Mouse (Mus musculus) embryonic facial prominence, embryonic 13.5 days (tissue): Measurements from ENCODE around the gene Fbxo7. TPM values are rescaled to one million over a fixed set of nuclear protein-coding genes. Genes with fewer than 3 reads are reported as not detected.

Experiments
- ATAC-seq: fragments of 200-750 bp; cut with Nextera tagmentation; 2 replicates; pipeline ENCODE4 v1.8.0; 2017; ENCODE audit warnings: low read depth; ENCODE audit not compliant: insufficient number of reproducible peaks, insufficient read depth, low FRiP score, low TSS enrichment
- H3K27ac ChIP-seq: fragments of 300-500 bp; sonication (generic); 2 replicates; pipeline ENCODE4 v1.5.1; 2015; ENCODE audit warnings: moderate library complexity, mild to moderate bottlenecking, inconsistent platforms
- H3K27me3 ChIP-seq: fragments of 300-500 bp; sonication (generic); 2 replicates; pipeline ENCODE4 v1.6.1; 2015; ENCODE audit warnings: mild to moderate bottlenecking, inconsistent platforms
- H3K36me3 ChIP-seq: fragments of 300-500 bp; sonication (generic); 2 replicates; pipeline ENCODE4 v1.6.1; 2015; ENCODE audit warnings: mild to moderate bottlenecking, inconsistent platforms
- H3K4me1 ChIP-seq: fragments of 300-500 bp; sonication (generic); 2 replicates; pipeline ENCODE4 v1.6.1; 2015; ENCODE audit warnings: inconsistent platforms
- H3K4me2 ChIP-seq: fragments of 300-500 bp; sonication (generic); 2 replicates; pipeline ENCODE4 v1.6.1; 2015; ENCODE audit warnings: moderate library complexity, mild to moderate bottlenecking, inconsistent platforms
- H3K4me3 ChIP-seq: fragments of 300-500 bp; sonication (generic); 2 replicates; pipeline ENCODE4 v1.5.1; 2015; ENCODE audit warnings: mild to moderate bottlenecking, inconsistent platforms
- H3K9ac ChIP-seq: fragments of 300-500 bp; sonication (generic); 2 replicates; pipeline ENCODE4 v1.6.1; 2015; ENCODE audit warnings: mild to moderate bottlenecking, inconsistent platforms
- H3K9me3 ChIP-seq: fragments of 300-500 bp; sonication (generic); 2 replicates; pipeline ENCODE4 v1.6.1; 2016; ENCODE audit warnings: inconsistent platforms
- WGBS: fragments of 180-500 bp; shearing (Covaris S2); methylation state at CpG from one replicate; pipeline ENCODE4 v1.1.7; 2015; ENCODE audit warnings: mixed read lengths; 5-methylcytosine and 5-hydroxymethylcytosine counted together
- polyA plus RNA-seq: library from polyadenylated mRNA; unstranded; fragments of >200 nt; fragmentation: Nextera tagmentation; extraction: Ambion mirVana; gene quantifications from 2 replicates; pipeline ENCODE4 v1.2.1, GENCODE M21; 2015

Fbxo7 gene
- polyA plus RNA-seq, 1 experiment from 2014 or later, result 29.2 TPM

- no peak overlapping the region for H3K27ac ChIP-seq
- no peak overlapping the region for H3K4me2 ChIP-seq
- H3K27me3 ChIP-seq, result no peaks in the 10 kb centered on the region
- peak; percentile 34; the same call in 1 of the 2 replicates for ATAC-seq
- peaks cover 12% of the 10 kb centered on the region for H3K4me1 ChIP-seq
- no peak overlapping the region for H3K9ac ChIP-seq
- H3K4me3 ChIP-seq, result no peak overlapping the region
- no peaks in the 10 kb centered on the region for H3K36me3 ChIP-seq
- peaks cover 8% of the 10 kb centered on the region; the same call in 1 of the 2 replicates for H3K9me3 ChIP-seq
- WGBS, result 1% methylated on average over 4 of the region's 4 CpGs
Observed at GRCm38 (mm10) chr10:86064937-86065336, 43.2 kb downstream of the Fbxo7 start.

GRCm38 (mm10) chr10:86065661-86066060 is 43.9 kb downstream of the Fbxo7 start:
- no peak overlapping the region for H3K4me2 ChIP-seq
- peaks cover 12% of the 10 kb centered on the region for H3K4me1 ChIP-seq
- ATAC-seq, result peak; percentile 21; the same call in 1 of the 2 replicates
- peaks cover 8% of the 10 kb centered on the region; the same call in 1 of the 2 replicates for H3K9me3 ChIP-seq
- H3K9ac ChIP-seq, result no peak overlapping the region
- no peak overlapping the region for H3K4me3 ChIP-seq
- 86% methylated on average over 1 of the region's 1 CpGs for WGBS
- no peaks in the 10 kb centered on the region for H3K36me3 ChIP-seq
- H3K27ac ChIP-seq, result no peak overlapping the region
- no peaks in the 10 kb centered on the region for H3K27me3 ChIP-seq

- H3K4me1 ChIP-seq, result peaks cover 12% of the 10 kb centered on the region
- H3K27me3 ChIP-seq, result no peaks in the 10 kb centered on the region
- no peak overlapping the region for H3K4me3 ChIP-seq
- H3K9me3 ChIP-seq, result peaks cover 7% of the 10 kb centered on the region; the same call in 1 of the 2 replicates
- no peak overlapping the region for H3K9ac ChIP-seq
- no peak for ATAC-seq
- H3K36me3 ChIP-seq, result no peaks in the 10 kb centered on the region
- no peak overlapping the region for H3K4me2 ChIP-seq
- 84% methylated on average over 5 of the region's 5 CpGs for WGBS
- H3K27ac ChIP-seq, result no peak overlapping the region
Observed at GRCm38 (mm10) chr10:86066651-86067050, 44.9 kb downstream of the Fbxo7 start.

GRCm38 (mm10) chr10:86067911-86068310 is 46.1 kb downstream of the Fbxo7 start:
- WGBS, result 37% methylated on average over 10 of the region's 10 CpGs
- H3K36me3 ChIP-seq, result no peaks in the 10 kb centered on the region
- no peak overlapping the region for H3K9ac ChIP-seq
- H3K4me3 ChIP-seq, result no peak overlapping the region
- H3K9me3 ChIP-seq, result no peaks in the 10 kb centered on the region
- no peaks in the 10 kb centered on the region for H3K27me3 ChIP-seq
- ATAC-seq, result no peak
- H3K4me1 ChIP-seq, result peaks cover 12% of the 10 kb centered on the region
- no peak overlapping the region for H3K27ac ChIP-seq
- H3K4me2 ChIP-seq, result no peak overlapping the region

GRCm38 (mm10) chr10:86069341-86069740 is 47.6 kb downstream of the Fbxo7 start:
- 26% methylated on average over 3 of the region's 3 CpGs for WGBS
- ATAC-seq, result no peak

GRCm38 (mm10) chr10:86070751-86071150 is 49.0 kb downstream of the Fbxo7 start:
- Histone ChIP-seq H3K4me3 (no peak overlapping the region), H3K27me3 (no peaks in the 10 kb centered on the region), H3K36me3 (no peaks in the 10 kb centered on the region), H3K9ac (no peak overlapping the region), H3K4me1 (peaks cover 8% of the 10 kb centered on the region), H3K27ac (no peak overlapping the region), H3K9me3 (no peaks in the 10 kb centered on the region), H3K4me2 (no peak overlapping the region)
- WGBS, result 79% methylated on average over 3 of the region's 3 CpGs
- ATAC-seq, result no peak

More at GRCm38 (mm10) chr10:86069341-86069740, 47.6 kb downstream of the Fbxo7 start:
- H3K27me3 ChIP-seq, result no peaks in the 10 kb centered on the region
- no peak overlapping the region for H3K9ac ChIP-seq
- H3K4me1 ChIP-seq, result peaks cover 12% of the 10 kb centered on the region
- no peak overlapping the region for H3K27ac ChIP-seq
- no peaks in the 10 kb centered on the region for H3K9me3 ChIP-seq
- no peaks in the 10 kb centered on the region for H3K36me3 ChIP-seq
- no peak overlapping the region for H3K4me2 ChIP-seq
- H3K4me3 ChIP-seq, result no peak overlapping the region

GRCm38 (mm10) chr10:86074134-86074533 is 52.4 kb downstream of the Fbxo7 start:
- H3K36me3 ChIP-seq, result no peaks in the 10 kb centered on the region
- H3K27me3 ChIP-seq, result no peaks in the 10 kb centered on the region
- H3K27ac ChIP-seq, result no peak overlapping the region
- no peak for ATAC-seq
- no peak overlapping the region for H3K9ac ChIP-seq
- H3K4me2 ChIP-seq, result no peak overlapping the region
- H3K4me3 ChIP-seq, result no peak overlapping the region
- no peaks in the 10 kb centered on the region for H3K4me1 ChIP-seq
- H3K9me3 ChIP-seq, result no peaks in the 10 kb centered on the region
- WGBS, result 80% methylated on average over 4 of the region's 4 CpGs

GRCm38 (mm10) chr10:86074971-86075711 is 53.4 kb downstream of the Fbxo7 start:
- H3K4me2 ChIP-seq, result no peak overlapping the region
- no peaks in the 10 kb centered on the region for H3K27me3 ChIP-seq
- no peaks in the 10 kb centered on the region for H3K4me1 ChIP-seq
- no peaks in the 10 kb centered on the region for H3K9me3 ChIP-seq
- 81% methylated on average over 9 of the region's 9 CpGs for WGBS
- no peak overlapping the region for H3K27ac ChIP-seq
- no peak overlapping the region for H3K9ac ChIP-seq
- no peak for ATAC-seq
- no peaks in the 10 kb centered on the region for H3K36me3 ChIP-seq
- no peak overlapping the region for H3K4me3 ChIP-seq

- no peaks in the 10 kb centered on the region for H3K27me3 ChIP-seq
Observed at GRCm38 (mm10) chr10:86077272-86077671, 55.5 kb downstream of the Fbxo7 start.

GRCm38 (mm10) chr10:86078761-86079160 is 57.0 kb downstream of the Fbxo7 start:
- Histone ChIP-seq H3K4me1 (no peaks in the 10 kb centered on the region), H3K27ac (no peak overlapping the region), H3K4me2 (no peak overlapping the region), H3K9ac (no peak overlapping the region), H3K4me3 (no peak overlapping the region), H3K9me3 (no peaks in the 10 kb centered on the region), H3K27me3 (no peaks in the 10 kb centered on the region), H3K36me3 (no peaks in the 10 kb centered on the region)
- 86% methylated on average over 2 of the region's 2 CpGs for WGBS
- no peak for ATAC-seq

More at GRCm38 (mm10) chr10:86077272-86077671, 55.5 kb downstream of the Fbxo7 start:
- Histone ChIP-seq H3K4me1 (no peaks in the 10 kb centered on the region), H3K4me2 (no peak overlapping the region), H3K9ac (no peak overlapping the region), H3K4me3 (no peak overlapping the region), H3K36me3 (no peaks in the 10 kb centered on the region), H3K27ac (no peak overlapping the region), H3K9me3 (no peaks in the 10 kb centered on the region)
- ATAC-seq, result no peak
- 74% methylated on average over 2 of the region's 2 CpGs for WGBS

- H3K36me3 ChIP-seq, result no peaks in the 10 kb centered on the region
- H3K27me3 ChIP-seq, result no peaks in the 10 kb centered on the region
- H3K9me3 ChIP-seq, result no peaks in the 10 kb centered on the region
- WGBS, result 84% methylated on average over 9 of the region's 9 CpGs
- H3K27ac ChIP-seq, result no peak overlapping the region
- H3K4me1 ChIP-seq, result no peaks in the 10 kb centered on the region
- no peak overlapping the region for H3K4me3 ChIP-seq
- no peak overlapping the region for H3K4me2 ChIP-seq
- peak; percentile 48; the same call in 1 of the 2 replicates for ATAC-seq
- H3K9ac ChIP-seq, result no peak overlapping the region
Observed at GRCm38 (mm10) chr10:86079921-86080320, 58.1 kb downstream of the Fbxo7 start.

GRCm38 (mm10) chr10:86091919-86092318 is 70.1 kb downstream of the Fbxo7 start:
- H3K4me2 ChIP-seq, result no peak overlapping the region
- H3K36me3 ChIP-seq, result no peaks in the 10 kb centered on the region
- no peaks in the 10 kb centered on the region for H3K27me3 ChIP-seq
- no peak overlapping the region for H3K4me3 ChIP-seq
- no peaks in the 10 kb centered on the region for H3K4me1 ChIP-seq
- WGBS, result 33% methylated on average over 10 of the region's 10 CpGs
- ATAC-seq, result no peak
- no peak overlapping the region for H3K27ac ChIP-seq
- no peak overlapping the region for H3K9ac ChIP-seq
- no peaks in the 10 kb centered on the region for H3K9me3 ChIP-seq
